Mouse (Mus musculus) cortical plate, adult 2 months (tissue): ENCODE results near the gene Shroom1.

Experiments
- CTCF ChIP-seq: fragments of 200-500 bp; IDR thresholded peaks from 2 replicates; pipeline ENCODE4 v1.5.1; 2011; ENCODE audit warnings: mild to moderate bottlenecking, control low read depth, low read length; ENCODE audit not compliant: insufficient read depth; ENCODE audit errors: extremely low read depth
- POLR2A ChIP-seq: fragments of 200-500 bp; IDR thresholded peaks from 2 replicates; pipeline ENCODE4 v1.6.1; 2011; ENCODE audit warnings: mild to moderate bottlenecking, low read length, control low read depth; ENCODE audit not compliant: insufficient read depth; ENCODE audit errors: extremely low read depth

DNA sequence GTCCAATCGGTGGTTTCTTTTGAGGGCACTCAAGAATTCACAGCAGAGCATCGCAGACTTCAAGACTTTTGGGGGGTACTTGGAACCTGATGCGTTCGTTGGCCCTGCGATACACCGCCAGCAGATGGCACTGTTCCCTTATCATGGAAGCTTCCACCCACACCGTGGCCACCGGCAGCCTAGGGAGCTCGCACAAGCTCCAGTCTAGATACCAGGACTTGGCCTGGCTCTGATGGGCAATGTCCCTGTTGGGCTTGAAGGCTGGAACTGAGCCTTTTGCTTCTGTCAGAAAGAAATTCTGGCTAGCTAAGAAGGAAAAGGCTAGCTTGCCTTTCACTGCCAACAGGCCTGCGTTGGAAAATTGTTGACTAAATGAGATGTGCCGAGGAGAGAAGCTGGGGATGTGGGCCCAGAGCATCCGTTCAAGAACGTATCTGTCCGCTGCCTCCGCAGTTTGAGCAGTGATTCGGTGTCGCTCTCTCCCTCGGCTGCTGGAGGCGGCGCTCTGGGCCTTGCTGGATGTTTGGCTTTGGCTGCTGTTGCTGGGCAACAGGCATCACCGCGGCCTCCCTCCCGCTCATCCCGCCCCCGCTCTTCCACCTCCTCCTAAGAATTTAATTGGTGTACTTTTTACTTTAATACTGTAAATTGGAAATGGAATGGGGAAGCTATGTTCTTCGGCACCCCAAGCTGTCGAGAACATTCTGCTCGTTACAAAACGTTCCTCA, 13.1 kb downstream of the Shroom1 start, which contains the start of gene Gm9837:
- TF ChIP-seq CTCF (peak; percentile 91), POLR2A (peak; percentile 70; the same call in 1 of the 2 replicates)
